Mouse (Mus musculus): ENCODE measurements around the gene Rala.

Gene Rala

DNA sequence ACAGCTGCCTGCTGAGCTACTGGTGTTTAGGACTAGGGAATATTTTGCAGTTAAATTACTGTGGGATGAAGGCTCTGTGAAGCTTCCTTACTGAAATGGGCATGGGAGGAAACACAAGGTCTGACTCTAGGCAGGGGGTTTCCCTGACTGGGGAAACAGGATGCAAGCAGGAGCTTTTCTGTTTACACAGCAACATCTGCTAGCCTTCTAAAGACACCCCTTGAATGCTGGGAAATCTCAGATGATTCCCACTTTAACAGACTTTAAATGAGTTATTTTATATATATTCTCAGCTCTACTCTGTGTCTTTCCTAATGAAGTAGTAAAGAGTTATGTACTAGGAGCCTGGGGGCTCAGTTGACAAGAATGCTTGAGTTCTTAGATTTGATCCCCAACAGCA, 65.0 kb downstream of the Rala start:
- no peak for DNase-seq

GRCm38 (mm10) chr13:17866741-17867140, 77.3 kb downstream of the Rala start:
- DNase-seq, result peak; percentile 40

- DNase-seq, result no peak
These were observed 83.5 kb downstream of the Rala start for GRCm38 (mm10) chr13:17860536-17860935.

- DNase-seq, result peak; percentile 68
These were observed 84.5 kb downstream of the Rala start for GRCm38 (mm10) chr13:17859365-17860033.

DNA sequence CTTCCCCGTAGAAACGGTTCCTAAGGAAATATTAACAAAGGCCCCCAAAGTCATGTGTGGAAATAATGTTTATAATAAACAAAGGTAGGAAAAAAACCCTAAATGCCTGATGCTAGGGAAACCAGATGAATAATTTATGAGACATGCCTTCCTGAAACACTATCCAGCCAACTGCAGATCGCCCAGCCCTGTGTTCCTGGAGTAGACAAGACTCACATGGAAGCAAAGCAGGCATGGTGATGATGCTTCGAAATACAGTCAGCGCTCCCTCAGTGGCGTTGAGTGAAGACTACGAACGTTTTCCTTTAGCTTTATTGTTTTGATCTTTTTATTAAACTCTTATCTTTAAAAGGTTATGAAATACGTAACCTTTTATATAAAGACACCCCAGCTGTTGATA, 87.0 kb downstream of the Rala start:
- DNase-seq, result no peak

GRCm38 (mm10) chr13:17855492-17856138, 88.4 kb downstream of the Rala start:
- DNase-seq, result no peak

- DNase-seq, result no peak
These were observed 89.3 kb downstream of the Rala start for GRCm38 (mm10) chr13:17854755-17855154.

GRCm38 (mm10) chr13:17843336-17843735, 100.7 kb downstream of the Rala start:
- DNase-seq, result no peak

DNA sequence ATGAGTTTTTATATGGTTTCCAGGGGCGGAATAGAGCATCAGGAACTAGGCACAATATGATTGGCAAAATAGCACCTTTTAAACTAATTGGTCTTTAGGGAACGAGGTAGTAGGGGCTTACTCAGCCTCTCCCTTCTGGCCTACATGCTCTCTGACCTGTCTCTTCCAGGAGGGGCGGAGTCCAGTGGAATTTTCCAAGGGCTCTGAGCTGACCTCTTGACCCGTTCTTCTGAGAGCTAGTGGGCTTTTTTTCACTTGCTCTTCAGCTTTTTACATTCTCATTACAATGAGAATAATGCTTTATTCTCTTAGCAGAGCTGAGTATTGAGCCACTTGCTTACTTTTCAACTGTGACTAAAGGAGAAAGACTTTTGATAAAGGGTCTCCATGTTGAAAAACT, 101.3 kb downstream of the Rala start:
- DNase-seq, result no peak

DNA sequence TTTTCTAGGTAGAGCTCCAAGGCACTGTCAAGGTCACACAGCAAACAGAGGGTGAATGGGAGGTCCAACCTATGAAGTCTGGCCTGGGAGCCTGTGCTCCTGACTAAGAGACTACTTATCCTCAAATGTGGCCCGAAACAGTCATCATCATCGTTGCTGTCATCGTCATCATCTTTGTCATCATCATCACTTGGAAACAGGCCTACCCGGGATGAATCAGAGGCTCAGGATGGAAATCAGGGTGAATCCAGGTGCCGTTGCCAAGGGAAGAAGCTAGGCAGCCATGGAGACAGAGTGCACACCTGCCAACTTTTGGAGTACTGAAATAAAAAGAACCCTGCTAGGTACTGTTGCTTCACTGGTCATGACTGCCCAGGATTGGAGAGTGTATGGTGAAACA, 104.9 kb downstream of the Rala start:
- DNase-seq, result peak; percentile 45

GRCm38 (mm10) chr13:17838484-17838851, 105.6 kb downstream of the Rala start:
- no peak for DNase-seq

GRCm38 (mm10) chr13:17837610-17838483, 106.2 kb downstream of the Rala start:
- DNase-seq, result no peak

GRCm38 (mm10) chr13:17836808-17837207, 107.2 kb downstream of the Rala start:
- DNase-seq, result no peak

- DNase-seq, result no peak
These were observed 111.1 kb downstream of the Rala start for GRCm38 (mm10) chr13:17832940-17833339.

Measured in layer of hippocampus, adult 9-11 months (tissue).